Mouse (Mus musculus) monocyte, adult 2 months (primary cell): Measurements from ENCODE around the gene Slc4a3.
A peak's percentile ranks its signal among the peaks of the same experiment; 100 is the strongest.

ENCODE experiments used
- DNase-seq, 2 experiments: peaks; one replicate each; pipeline ENCODE4 v3.0.0; 2022; ENCODE audit warnings: low spot score in 2 of 2, low read depth in 1 of 2

The Slc4a3 gene

GRCm38 (mm10) chr1:75521321-75522031 is 24.6 kb upstream of the Slc4a3 start, which contains the start of gene Stk11ip:
Stk11ip (plus strand) TSS chr1:75521529.
- peak; percentile 88 to 91 for DNase-seq

- DNase-seq: peak in 1 of 2 experiments; percentile 22
Observed at GRCm38 (mm10) chr1:75524679-75525078, 21.4 kb upstream of the Slc4a3 start.

- DNase-seq: no peak
Observed at GRCm38 (mm10) chr1:75530546-75530945, 15.5 kb upstream of the Slc4a3 start.

- no peak for DNase-seq
Observed at GRCm38 (mm10) chr1:75532280-75533172, 13.5 kb upstream of the Slc4a3 start.

- no peak for DNase-seq
Observed at GRCm38 (mm10) chr1:75533325-75534252, 12.5 kb upstream of the Slc4a3 start.

- no peak for DNase-seq
Observed at GRCm38 (mm10) chr1:75537587-75537986, 8.5 kb upstream of the Slc4a3 start.

- no peak for DNase-seq
Observed at GRCm38 (mm10) chr1:75538597-75539190, 7.4 kb upstream of the Slc4a3 start.

GRCm38 (mm10) chr1:75541496-75541895 is 4.6 kb upstream of the Slc4a3 start:
- no peak for DNase-seq

- DNase-seq: no peak
Observed at GRCm38 (mm10) chr1:75544351-75544750, 1.7 kb upstream of the Slc4a3 start.

- no peak for DNase-seq
Observed at GRCm38 (mm10) chr1:75547351-75547750, 1.3 kb downstream of the Slc4a3 start.

GRCm38 (mm10) chr1:75548083-75548482 is 2.0 kb downstream of the Slc4a3 start:
- no peak for DNase-seq

- no peak for DNase-seq
Observed at GRCm38 (mm10) chr1:75548871-75549270, 2.8 kb downstream of the Slc4a3 start.

GRCm38 (mm10) chr1:75549289-75550279 is 3.5 kb downstream of the Slc4a3 start:
- DNase-seq: no peak

- no peak for DNase-seq
Observed at GRCm38 (mm10) chr1:75550586-75550985, 4.5 kb downstream of the Slc4a3 start.

- DNase-seq: no peak
Observed at GRCm38 (mm10) chr1:75555680-75556079, 9.6 kb downstream of the Slc4a3 start.

GRCm38 (mm10) chr1:75556143-75556781 is 10.2 kb downstream of the Slc4a3 start:
- no peak for DNase-seq

GRCm38 (mm10) chr1:75557041-75557440 is 11.0 kb downstream of the Slc4a3 start:
- DNase-seq: no peak

- no peak for DNase-seq
Observed at GRCm38 (mm10) chr1:75558388-75559178, 12.5 kb downstream of the Slc4a3 start.
